Mouse (Mus musculus): ENCODE data around the gene Snai3. TPM values are rescaled to one million over a fixed set of nuclear protein-coding genes. Genes with fewer than 3 reads are reported as not detected.

Gene Snai3
- total RNA-seq, 2 experiments from 2014 or later: 0.64 to 0.66 TPM

DNA sequence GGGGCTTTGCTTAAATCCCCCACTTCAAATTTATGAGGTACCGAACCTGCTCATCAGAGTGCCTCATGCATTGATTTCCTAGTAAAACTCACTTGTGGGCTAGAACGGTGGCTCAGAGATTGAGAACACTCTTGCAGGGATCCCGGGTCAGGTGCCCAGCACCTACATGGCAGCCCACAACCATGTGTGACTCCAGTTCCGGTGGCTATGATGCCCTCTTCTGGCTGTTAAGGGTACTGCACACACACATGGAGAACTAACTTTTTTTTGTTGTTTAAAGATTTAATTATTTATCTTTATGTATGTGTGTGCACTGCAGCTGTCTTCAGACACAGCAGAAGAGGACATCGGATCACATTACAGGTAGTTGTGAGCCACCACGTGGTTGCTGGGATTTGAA lies 25.2 kb downstream of the Snai3 start:
- intact Hi-C loops (cut with DNase I): no loop called here
- DNase-seq (ENCODE audit: low spot score in 2 of 2): no peak

DNA sequence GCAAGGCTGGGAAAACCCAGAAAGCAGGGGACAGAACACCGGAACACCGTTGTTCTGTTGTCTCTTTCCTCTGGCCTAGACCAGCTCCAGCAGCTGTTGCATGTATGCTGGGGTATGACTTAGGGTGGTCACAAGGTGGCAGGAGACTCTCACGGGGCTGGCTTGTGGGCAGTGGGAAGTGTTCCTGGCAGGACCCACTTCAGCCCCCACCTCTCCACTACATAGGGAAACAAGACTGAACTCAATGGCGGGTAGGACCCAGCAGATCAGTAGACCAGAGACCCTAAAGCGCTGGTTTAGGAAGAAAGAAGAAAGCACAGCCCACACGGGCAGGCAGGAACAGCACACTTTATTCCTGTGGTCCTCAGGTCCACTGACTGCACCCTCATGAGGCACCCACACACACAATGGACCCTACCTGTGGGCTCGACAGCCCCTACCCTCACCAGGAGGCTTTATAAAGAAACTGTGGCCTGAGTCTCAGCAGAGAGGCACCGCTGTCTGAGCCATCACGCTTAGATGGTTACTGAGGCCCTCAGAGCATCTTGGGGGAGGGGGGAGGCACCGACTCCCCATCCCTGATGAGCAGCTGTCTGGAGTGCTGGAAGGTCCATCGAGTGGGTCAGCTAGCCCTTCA lies 27.1 kb downstream of the Snai3 start:
- no peak for DNase-seq (ENCODE audit: low spot score in 2 of 2)
- intact Hi-C loops (cut with DNase I): no loop called here

DNA sequence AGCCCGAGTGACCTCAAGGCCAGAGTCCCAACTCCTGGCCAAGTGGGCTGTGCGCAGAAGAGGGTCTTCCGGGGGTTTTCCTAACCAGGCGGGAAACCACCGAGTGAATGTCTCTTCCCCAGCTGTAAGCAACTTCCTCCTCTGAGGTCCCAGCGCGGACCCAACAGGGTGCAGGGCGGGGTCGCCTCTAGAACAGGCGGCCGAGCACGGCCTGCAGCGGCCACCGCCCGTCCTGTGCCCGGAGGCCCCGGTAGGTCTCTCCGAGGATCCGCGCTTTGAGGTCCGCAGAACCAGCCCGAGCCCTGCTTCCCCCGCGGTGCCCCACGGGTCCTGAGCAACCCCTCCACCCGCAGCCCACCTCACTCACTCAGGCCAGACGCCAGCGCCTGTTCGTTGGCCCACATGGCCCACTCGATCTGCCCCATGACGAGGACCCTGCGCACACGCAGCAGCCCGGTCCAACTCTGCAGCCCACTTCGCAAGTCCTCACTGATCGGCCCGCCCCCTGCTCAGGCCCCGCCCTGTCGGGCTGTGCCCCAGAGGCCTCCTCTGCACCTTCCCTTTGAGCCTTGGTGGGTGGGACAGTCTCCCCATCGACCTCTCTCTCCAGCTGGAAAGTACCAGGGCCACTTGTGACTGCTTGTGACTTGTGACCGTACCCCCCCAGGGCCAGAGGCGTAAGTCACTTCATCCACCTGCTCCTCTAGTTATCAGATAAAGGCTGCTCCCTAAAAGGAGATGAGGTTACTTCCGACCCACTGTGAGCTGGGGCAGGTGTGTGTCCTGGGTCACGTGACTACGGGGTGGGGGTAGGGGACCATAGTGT lies 27.9 kb downstream of the Snai3 start, which contains the start of gene Cyba:
Gene Cyba (minus strand): TSS at position 488 of the 826 bp plus-strand sequence.
- intact Hi-C loops (cut with DNase I): no loop called here
- DNase-seq (ENCODE audit: low spot score in 2 of 2): no peak

DNA sequence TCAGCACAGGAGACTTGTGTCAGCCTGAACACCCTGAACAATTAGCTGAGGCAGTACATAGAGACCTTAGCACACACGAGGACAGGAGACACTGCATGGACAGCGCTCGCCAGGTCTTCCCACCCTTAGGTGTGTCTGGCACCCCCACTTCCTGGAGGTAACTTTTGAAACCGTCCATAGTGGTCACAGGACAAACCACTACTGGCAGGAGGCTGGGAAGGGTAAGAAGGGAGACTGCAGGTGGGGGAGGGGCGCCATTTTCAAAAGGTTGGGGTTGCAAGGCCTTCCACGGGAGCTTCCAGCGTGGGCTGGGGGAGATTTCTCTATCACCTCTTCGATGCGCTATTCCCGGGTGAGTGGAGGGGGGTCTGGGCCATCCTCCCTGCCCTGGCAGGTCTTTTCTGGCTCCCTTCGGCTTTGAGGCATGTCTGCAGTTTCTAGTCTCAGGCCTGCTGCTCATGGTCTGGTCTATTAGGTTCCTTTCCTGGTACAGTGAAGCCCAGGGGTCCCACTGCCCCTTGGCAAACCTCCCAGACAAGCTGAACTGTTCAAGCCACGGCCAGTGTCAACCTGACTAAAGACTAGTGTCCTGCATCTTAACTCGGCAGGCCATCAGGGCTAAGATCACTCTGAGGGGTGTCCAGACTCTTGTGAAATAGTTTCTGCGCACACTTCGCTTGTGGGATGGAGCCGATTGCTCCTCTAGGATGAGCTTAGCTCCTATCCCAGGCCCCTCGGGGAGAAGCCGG lies 28.7 kb downstream of the Snai3 start:
- no peak for DNase-seq (ENCODE audit: low spot score in 2 of 2)
- intact Hi-C loops (cut with DNase I): no loop called here

DNA sequence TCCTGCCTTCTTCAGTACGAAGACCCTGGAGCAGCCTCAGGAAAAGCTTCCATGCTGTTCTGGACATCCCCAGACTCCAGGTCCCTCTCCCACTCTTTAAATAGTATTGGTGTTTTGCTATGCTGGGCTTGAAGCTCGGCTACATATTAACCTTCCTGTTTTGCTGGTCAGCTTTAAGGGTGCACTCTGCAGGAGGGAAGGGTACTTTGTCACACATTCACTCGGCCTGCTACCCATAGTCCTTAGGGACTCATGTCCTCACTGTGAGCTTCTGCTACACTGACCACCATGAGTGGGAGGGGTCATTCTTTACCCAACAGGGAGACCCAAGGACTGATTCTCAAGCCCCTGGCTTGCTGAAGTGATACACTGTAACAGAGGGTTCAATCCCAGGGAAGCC lies 29.9 kb downstream of the Snai3 start:
- intact Hi-C loops (cut with DNase I): no loop called here

DNA sequence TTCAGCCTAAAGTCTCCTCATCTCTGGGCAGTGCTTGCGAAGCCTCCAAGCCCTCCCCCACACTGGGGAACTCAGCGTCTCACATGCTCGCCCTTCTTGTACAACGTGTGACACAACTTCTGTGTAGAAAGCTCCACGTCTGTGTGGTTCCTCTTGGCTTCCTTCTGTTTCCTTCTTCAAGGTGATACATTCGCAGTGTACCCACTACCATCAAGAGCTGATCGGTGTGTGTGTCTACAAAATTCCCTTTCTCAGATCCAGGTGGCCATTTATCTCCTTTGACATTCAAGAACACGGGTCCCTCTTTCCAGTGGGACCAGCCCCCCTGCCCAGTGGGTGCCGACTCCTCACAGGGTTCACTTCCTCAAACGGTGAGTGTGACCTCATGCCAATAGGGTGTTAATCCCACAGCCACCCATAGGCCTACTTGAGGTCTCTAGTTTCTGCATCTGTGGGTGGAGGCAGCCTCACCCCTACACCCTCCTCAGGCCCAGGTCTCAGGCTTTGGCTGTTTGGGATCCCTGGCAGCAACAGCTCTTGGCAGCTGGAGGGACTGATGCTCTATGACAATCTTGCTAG lies 30.4 kb downstream of the Snai3 start:
- no peak for DNase-seq (ENCODE audit: low spot score in 2 of 2)
- intact Hi-C loops (cut with DNase I): no loop called here

More for the DNA sequence above, 29.9 kb downstream of the Snai3 start:
- DNase-seq (ENCODE audit: low spot score in 2 of 2): no peak

DNA sequence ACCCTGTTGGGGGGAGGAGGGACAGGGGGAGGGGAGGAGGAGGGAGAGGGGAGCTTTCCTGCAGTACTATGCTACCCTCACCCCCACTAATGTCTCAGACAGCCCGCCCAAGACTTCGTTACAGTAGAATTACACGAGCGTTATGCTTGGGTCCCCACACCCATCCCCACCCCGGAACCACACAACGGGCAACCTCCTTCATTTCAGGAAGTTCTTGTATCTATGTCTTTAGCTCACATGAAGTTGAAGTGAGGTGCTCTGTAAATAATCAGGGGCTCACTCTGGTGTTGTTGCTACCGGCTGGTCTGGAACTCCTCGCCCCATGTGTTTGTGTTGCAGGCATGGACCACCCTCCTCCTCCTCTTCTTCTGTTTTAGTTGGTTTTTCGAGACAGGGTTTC lies 32.4 kb downstream of the Snai3 start:
- intact Hi-C loops (cut with DNase I): no loop called here
- no peak for DNase-seq (ENCODE audit: low spot score in 2 of 2)

DNA sequence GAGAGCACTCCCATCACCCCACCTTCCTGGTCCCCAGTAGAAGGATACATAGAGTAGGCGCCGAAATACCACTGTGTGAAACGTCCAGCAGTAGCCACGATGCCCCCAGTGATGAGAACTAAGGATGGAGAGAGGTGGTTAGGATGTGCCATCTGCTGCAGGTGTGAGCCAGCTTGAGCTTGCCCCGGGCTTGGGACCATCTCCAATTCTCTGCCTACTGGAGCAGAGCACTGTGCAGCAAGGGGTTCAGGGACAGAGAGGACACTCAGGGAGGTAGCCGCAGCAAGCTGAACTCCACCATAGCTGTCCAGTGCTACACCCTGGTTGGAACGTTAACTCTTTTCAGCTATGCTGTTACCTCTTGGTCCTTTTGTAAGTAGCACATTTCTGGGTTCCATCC lies 32.9 kb downstream of the Snai3 start:
- no peak for DNase-seq (ENCODE audit: low spot score in 2 of 2)
- intact Hi-C loops (cut with DNase I): no loop called here

DNA sequence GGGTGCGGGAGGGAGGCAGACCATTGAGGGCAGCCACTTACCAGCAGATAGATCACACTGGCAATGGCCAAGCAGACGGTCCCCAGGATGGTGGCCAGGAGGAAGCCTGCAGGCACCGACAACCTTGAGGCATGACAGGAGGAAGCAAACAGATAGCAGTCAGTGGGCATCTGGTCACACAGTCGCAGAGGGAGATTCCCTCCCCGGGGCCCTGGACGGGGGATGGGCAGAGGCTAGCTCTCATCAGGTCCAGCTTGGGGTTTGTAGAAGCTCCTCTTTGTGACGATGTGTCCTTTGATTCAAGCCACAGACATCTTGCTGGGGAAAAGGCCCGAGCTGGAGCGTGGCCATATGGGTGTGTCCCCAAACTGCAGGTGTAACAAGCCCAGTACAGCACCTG lies 34.4 kb downstream of the Snai3 start:
- no peak for DNase-seq (ENCODE audit: low spot score in 2 of 2)
- intact Hi-C loops (cut with DNase I): no loop called here

DNA sequence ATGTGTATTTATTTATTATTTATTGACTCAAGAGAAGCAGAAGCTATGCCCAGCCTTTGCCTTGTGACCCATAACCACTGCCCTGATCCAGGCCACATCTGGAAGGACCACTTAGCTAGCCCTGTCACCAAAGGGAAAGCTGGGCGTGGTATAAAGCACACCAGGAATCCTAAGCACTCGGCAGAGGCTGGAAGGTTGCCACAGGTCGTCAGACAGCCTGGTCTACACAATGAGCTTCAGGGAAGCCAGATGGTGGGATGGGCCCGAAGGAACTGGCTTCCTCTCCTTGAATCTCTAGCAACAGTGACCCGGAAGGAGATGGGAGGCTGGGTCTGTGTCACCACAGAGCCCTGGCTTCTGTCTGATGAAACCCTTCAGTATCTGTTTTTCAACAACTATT lies 36.9 kb downstream of the Snai3 start:
- intact Hi-C loops (cut with DNase I): no loop called here
- DNase-seq (ENCODE audit: low spot score in 2 of 2): no peak

DNA sequence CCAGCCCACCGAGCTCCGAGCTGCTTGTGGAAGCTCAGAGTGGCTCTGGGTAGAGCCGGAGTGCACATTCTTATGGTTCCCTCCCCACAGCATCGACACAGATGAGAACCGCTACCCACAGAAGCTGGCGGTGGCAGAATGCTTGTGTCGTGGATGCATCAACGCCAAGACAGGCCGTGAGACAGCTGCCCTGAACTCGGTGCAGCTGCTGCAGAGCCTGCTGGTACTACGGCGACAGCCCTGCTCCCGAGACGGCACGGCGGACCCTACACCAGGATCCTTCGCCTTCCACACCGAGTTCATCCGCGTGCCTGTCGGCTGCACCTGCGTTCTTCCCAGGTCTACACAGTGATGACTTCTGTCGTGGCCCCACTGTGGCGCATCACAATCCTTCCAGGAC lies 37.3 kb downstream of the Snai3 start:
- no peak for DNase-seq (ENCODE audit: low spot score in 2 of 2)
- intact Hi-C loops (cut with DNase I): no loop called here

DNA sequence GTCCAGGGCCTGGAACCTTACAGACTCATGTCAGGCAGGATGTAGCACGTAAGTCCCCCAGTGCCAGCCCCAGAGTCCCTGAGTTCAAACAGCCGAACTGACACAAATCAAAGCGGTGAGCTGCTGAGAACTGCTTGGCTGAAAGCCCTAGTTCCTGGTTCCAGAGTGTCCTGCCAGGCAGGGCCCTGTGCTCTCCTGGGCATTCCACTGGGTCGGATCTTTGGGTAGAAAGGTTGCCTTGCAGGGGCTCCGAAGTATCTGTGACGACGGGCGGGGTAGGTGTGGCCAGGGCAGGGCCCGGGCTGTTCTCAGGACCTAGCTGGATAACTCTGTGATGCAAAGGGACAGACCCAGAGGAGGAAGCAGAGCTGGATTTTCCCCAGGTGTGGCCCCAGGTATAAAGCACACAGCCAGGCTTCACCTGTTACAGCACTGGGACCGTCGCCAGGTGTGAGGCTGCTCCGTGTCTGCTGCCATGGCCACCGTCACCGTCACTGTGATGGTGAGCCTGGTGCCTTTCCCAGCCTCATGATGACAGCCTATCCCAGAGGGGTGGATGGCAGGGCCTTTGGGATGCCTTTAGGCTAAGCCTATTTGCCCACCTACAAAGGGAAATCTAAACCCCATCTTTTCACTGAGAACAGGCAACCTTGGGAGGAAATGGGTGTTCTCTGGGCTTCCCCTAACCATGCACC lies 39.0 kb downstream of the Snai3 start, which contains the start of gene Il17c:
Gene Il17c (plus strand): TSS at position 645 of the 695 bp plus-strand sequence.
- no peak for DNase-seq (ENCODE audit: low spot score in 2 of 2)
- intact Hi-C loops (cut with DNase I): no loop called here

DNA sequence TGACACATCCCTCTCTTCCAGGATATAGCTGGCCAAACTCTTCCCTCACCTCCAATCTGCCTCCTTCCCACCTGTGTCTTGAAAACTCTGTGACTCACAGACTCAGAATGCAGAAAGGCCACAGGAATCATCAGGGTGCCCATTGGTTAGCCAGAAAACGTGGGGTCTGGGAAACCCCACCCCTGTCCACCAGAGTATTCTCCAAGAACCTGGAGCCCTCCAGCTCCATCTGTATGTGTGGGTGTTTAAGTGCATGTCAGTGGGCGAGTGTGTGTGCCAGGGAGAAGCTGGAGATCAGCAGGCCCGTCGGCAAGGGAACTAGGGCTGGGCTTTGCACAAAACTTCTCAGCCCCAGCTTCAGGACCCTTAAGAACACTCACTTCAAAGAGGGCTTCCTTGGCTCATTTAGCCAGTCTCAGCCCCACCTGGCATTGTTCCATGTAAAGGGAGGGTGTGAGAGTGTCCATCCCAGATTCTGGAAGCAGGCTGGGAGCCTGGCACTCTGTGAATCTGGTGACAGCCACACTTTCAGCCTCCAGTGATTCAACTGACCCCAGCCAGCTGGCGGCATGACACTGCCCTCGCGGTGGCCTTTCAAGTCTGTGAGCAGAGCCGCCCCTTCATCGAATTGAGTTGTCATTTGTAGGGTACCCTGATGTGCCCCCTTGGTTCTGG lies 40.5 kb downstream of the Snai3 start:
- intact Hi-C loops (cut with DNase I): no loop called here
- DNase-seq (ENCODE audit: low spot score in 2 of 2): peak; percentile 48 to 82

DNA sequence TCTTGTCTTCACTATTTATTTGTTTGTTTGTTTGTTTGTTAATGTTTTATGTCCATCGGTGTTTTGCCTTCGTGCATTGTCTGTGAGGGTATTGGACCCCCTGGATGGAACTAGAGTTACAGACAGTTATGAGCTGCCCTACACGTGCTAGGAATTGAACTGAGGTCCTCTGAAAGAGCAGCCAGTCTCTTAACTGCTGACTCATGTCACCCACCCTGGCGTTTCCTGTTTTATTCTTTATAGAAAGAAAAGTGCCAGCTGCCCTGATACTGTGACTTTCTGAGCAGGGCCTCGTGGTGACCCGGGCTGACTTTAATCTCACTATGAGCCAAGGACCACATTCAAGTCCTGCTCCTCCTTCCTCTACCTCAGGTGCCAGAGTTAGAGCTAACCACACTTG lies 45.0 kb downstream of the Snai3 start:
- intact Hi-C loops (cut with DNase I): no loop called here
- no peak for DNase-seq (ENCODE audit: low spot score in 2 of 2)

DNA sequence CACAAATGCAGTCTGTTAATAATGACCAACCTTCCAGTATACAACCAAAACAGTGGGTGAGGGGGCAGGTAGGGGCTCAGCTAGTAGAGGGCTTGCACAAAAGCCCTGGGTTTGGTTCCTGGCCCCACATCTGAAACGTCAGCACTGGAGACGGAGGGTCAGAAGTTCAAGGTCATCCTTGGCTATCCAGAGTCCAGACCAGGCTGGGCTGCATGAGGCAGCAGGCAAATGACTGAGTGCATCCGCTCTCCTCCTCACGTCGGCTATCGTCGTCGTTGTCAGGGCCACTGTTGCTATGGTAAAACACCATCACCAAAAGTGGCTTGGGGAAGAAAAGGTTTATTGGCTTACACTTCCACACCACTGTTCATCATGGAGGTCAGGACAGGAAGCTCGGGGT lies 46.2 kb downstream of the Snai3 start:
- intact Hi-C loops (cut with DNase I): no loop called here

DNA sequence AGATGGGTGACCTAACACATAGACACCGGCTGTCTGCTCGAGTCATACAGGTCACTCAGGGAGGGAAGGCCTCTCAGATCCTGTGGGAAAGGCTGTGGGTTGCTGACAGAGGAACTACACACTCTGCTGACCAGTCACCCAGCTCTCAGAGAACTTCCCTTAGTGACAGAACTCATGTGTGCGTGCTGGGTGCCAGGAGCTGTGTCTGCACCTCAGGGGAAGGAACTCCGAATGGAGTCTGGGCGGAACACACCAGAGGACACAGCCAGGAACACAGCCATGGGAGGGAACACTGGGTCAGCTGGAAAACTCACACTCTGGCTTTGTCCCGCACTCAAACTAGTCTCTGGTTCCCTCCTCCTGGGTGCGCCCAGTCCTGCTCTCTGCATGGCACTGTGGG lies 52.9 kb downstream of the Snai3 start:
- intact Hi-C loops (cut with DNase I): no loop called here
- DNase-seq (ENCODE audit: low spot score in 2 of 2): no peak

More for the DNA sequence above, 46.2 kb downstream of the Snai3 start:
- DNase-seq (ENCODE audit: low spot score in 2 of 2): no peak

DNA sequence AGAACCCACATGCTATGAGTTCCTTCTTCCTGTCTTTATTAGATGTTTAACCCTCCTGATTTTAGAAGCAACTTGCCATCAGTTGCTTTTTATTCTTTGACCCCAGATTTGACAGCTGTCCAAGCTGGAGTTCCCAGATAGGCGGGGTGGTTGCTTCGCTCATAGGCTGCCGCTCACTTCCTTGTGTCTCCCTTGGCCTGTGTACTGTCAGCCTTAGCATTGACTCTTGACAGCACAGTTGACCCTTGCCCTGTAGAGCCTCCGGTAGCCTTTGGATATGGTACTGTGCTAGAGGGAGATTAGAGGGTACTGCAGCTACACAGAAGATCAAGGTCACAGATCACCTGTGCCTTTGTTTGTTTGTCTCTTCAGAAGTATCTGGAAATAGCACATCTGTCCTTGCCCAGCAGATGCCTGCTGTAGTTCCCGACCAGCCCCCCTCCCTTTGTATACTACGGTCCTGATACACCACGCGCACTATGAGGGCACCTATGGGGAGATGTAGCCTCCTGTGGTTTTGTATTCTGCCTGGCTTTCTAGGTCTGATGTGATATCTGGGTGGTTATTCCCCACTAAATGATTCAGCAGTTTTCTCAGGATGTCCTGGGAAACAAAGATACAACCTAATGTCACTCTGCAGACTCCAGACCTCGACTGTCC lies 55.3 kb downstream of the Snai3 start:
- intact Hi-C loops (cut with DNase I): no loop called here
- DNase-seq (ENCODE audit: low spot score in 2 of 2): no peak

Measured in left cerebral cortex, postnatal 25 days (tissue).